Mouse (Mus musculus) brain, embryonic 14.5 days (tissue): ENCODE data around the gene Ffar1.

Source experiments
- CTCF ChIP-seq: fragments of 200-500 bp; IDR thresholded peaks from 2 replicates; pipeline ENCODE4 v1.5.1; 2012; ENCODE audit warnings: inconsistent platforms, mild to moderate bottlenecking, moderate library complexity, borderline replicate concordance; ENCODE audit not compliant: insufficient read depth, insufficient read length; ENCODE audit errors: extremely low read depth
- POLR2A ChIP-seq: fragments of 200-500 bp; IDR thresholded peaks from 2 replicates; pipeline ENCODE4 v1.6.1; 2012; ENCODE audit warnings: mild to moderate bottlenecking, inconsistent platforms, borderline replicate concordance; ENCODE audit not compliant: poor library complexity, insufficient read depth, insufficient read length, severe bottlenecking; ENCODE audit errors: extremely low read depth

DNA sequence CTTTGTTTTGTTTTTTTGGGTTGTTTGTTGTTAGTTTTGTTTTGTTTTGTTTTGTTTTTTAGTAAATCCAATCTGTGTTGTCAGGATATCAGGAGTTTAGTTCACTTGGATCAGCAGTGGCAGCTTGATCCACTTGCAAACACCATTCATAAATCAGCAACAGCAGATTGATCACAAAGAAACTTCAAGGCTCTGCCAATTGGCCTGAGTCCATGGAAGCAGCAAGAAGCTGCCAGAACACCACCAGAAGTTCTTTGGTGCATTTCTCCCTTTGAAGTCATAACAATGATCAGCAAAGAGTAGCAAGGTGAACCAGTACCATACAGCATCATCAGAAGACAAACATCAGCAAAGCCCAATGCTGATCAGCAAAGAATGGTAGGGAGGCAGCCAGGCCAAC is 22.7 kb upstream of the Ffar1 start:
- no peak for TF ChIP-seq POLR2A
- no peak for TF ChIP-seq CTCF
